Mouse (Mus musculus): ENCODE measurements at regions not wholly inside any gene's neighbourhood (a gene's known extent, or its start where the extent isn't known, plus 50 kb on each side); places are given as distances from the start of the nearest gene placed in this dataset.

- Histone ChIP-seq H3K4me2 (ENCODE audit: low read depth) (no peak overlapping the region), H3K4me3 (ENCODE audit: low read depth, low read length) (no peak overlapping the region), H3K27me3 (ENCODE audit: insufficient read depth, low read length) (no peaks in the 10 kb centered on the region), H3K4me1 (ENCODE audit: insufficient read depth) (no peaks in the 10 kb centered on the region), H3K9me3 (ENCODE audit: low read length) (no peaks in the 10 kb centered on the region), H3K27ac (ENCODE audit: low read depth, low read length) (no peak overlapping the region), H3K36me3 (ENCODE audit: insufficient read depth) (no peaks in the 10 kb centered on the region), H3K9ac (no peak overlapping the region)
- no peak for TF ChIP-seq CTCF (IDR thresholded peaks at IDR 0.05; ENCODE audit: low read depth)
- DNase-seq: no peak
- ATAC-seq: peak; percentile 42; the same call in 1 of the 2 replicates
- 58% methylated on average over 1 of the region's 1 CpGs for WGBS
Observed at GRCm38 (mm10) chr9:93889256-93889655, 648.6 kb downstream of the 1190002N15Rik start.

GRCm38 (mm10) chr9:93880112-93880511, 657.8 kb downstream of the 1190002N15Rik start:
- H3K9me3 ChIP-seq (ENCODE audit: low read length): no peaks in the 10 kb centered on the region
- no peaks in the 10 kb centered on the region for H3K4me1 ChIP-seq (ENCODE audit: insufficient read depth)
- H3K27ac ChIP-seq (ENCODE audit: low read depth, low read length): no peak overlapping the region
- no peak for TF ChIP-seq CTCF (IDR thresholded peaks at IDR 0.05; ENCODE audit: low read depth)
- H3K36me3 ChIP-seq (ENCODE audit: insufficient read depth): no peaks in the 10 kb centered on the region
- H3K4me3 ChIP-seq (ENCODE audit: low read depth, low read length): no peak overlapping the region
- H3K9ac ChIP-seq: no peak overlapping the region
- 39% methylated on average over 2 of the region's 2 CpGs for WGBS
- no peaks in the 10 kb centered on the region for H3K27me3 ChIP-seq (ENCODE audit: insufficient read depth, low read length)
- ATAC-seq (no peak), DNase-seq (no peak)
- no peak overlapping the region for H3K4me2 ChIP-seq (ENCODE audit: low read depth)

- H3K4me2 ChIP-seq (ENCODE audit: low read depth): no peak overlapping the region
- no peak for ATAC-seq
- 48% methylated on average over 2 of the region's 2 CpGs for WGBS
- no peaks in the 10 kb centered on the region for H3K4me1 ChIP-seq (ENCODE audit: insufficient read depth)
- no peak overlapping the region for H3K4me3 ChIP-seq (ENCODE audit: low read depth, low read length)
- no peak overlapping the region for H3K27ac ChIP-seq (ENCODE audit: low read depth, low read length)
- no peaks in the 10 kb centered on the region for H3K27me3 ChIP-seq (ENCODE audit: insufficient read depth, low read length)
- H3K36me3 ChIP-seq (ENCODE audit: insufficient read depth): no peaks in the 10 kb centered on the region
- H3K9me3 ChIP-seq (ENCODE audit: low read length): no peaks in the 10 kb centered on the region
- no peak for DNase-seq
- H3K9ac ChIP-seq: no peak overlapping the region
- no peak for TF ChIP-seq CTCF (IDR thresholded peaks at IDR 0.05; ENCODE audit: low read depth)
Observed at GRCm38 (mm10) chr9:93879572-93879971, 658.3 kb downstream of the 1190002N15Rik start.

GRCm38 (mm10) chr9:93870778-93871177, 667.1 kb downstream of the 1190002N15Rik start:
- H3K36me3 ChIP-seq (ENCODE audit: insufficient read depth): no peaks in the 10 kb centered on the region
- H3K9ac ChIP-seq: no peak overlapping the region
- no peak for TF ChIP-seq CTCF (IDR thresholded peaks at IDR 0.05; ENCODE audit: low read depth)
- H3K4me1 ChIP-seq (ENCODE audit: insufficient read depth): no peaks in the 10 kb centered on the region
- no peaks in the 10 kb centered on the region for H3K9me3 ChIP-seq (ENCODE audit: low read length)
- no peak overlapping the region for H3K4me2 ChIP-seq (ENCODE audit: low read depth)
- no peak overlapping the region for H3K4me3 ChIP-seq (ENCODE audit: low read depth, low read length)
- H3K27me3 ChIP-seq (ENCODE audit: insufficient read depth, low read length): no peaks in the 10 kb centered on the region
- H3K27ac ChIP-seq (ENCODE audit: low read depth, low read length): no peak overlapping the region
- no peak for DNase-seq
- 53% methylated on average over 7 of the region's 7 CpGs for WGBS
- no peak for ATAC-seq

GRCm38 (mm10) chr9:93857937-93858336, 679.9 kb downstream of the 1190002N15Rik start:
- no peak for ATAC-seq
- H3K9me3 ChIP-seq (ENCODE audit: low read length): no peaks in the 10 kb centered on the region
- H3K9ac ChIP-seq: no peak overlapping the region
- no peaks in the 10 kb centered on the region for H3K36me3 ChIP-seq (ENCODE audit: insufficient read depth)
- no peaks in the 10 kb centered on the region for H3K27me3 ChIP-seq (ENCODE audit: insufficient read depth, low read length)
- H3K27ac ChIP-seq (ENCODE audit: low read depth, low read length): no peak overlapping the region
- WGBS: 81% methylated on average over 2 of the region's 2 CpGs
- no peaks in the 10 kb centered on the region for H3K4me1 ChIP-seq (ENCODE audit: insufficient read depth)
- no peak for TF ChIP-seq CTCF (IDR thresholded peaks at IDR 0.05; ENCODE audit: low read depth)
- DNase-seq: no peak
- no peak overlapping the region for H3K4me2 ChIP-seq (ENCODE audit: low read depth)
- no peak overlapping the region for H3K4me3 ChIP-seq (ENCODE audit: low read depth, low read length)

GRCm38 (mm10) chr9:93846411-93846810, 691.5 kb downstream of the 1190002N15Rik start:
- H3K9me3 ChIP-seq (ENCODE audit: low read length): no peaks in the 10 kb centered on the region
- TF ChIP-seq CTCF (IDR thresholded peaks at IDR 0.05; ENCODE audit: low read depth): no peak
- no peaks in the 10 kb centered on the region for H3K4me1 ChIP-seq (ENCODE audit: insufficient read depth)
- DNase-seq (no peak), ATAC-seq (peak; percentile 58)
- no peaks in the 10 kb centered on the region for H3K36me3 ChIP-seq (ENCODE audit: insufficient read depth)
- no peak overlapping the region for H3K27ac ChIP-seq (ENCODE audit: low read depth, low read length)
- no peak overlapping the region for H3K4me3 ChIP-seq (ENCODE audit: low read depth, low read length)
- no peak overlapping the region for H3K4me2 ChIP-seq (ENCODE audit: low read depth)
- H3K27me3 ChIP-seq (ENCODE audit: insufficient read depth, low read length): no peaks in the 10 kb centered on the region
- H3K9ac ChIP-seq: no peak overlapping the region

- Histone ChIP-seq H3K27ac (ENCODE audit: low read depth, low read length) (no peak overlapping the region), H3K4me1 (ENCODE audit: insufficient read depth) (no peaks in the 10 kb centered on the region), H3K9me3 (ENCODE audit: low read length) (no peaks in the 10 kb centered on the region), H3K9ac (no peak overlapping the region), H3K4me2 (ENCODE audit: low read depth) (no peak overlapping the region), H3K27me3 (ENCODE audit: insufficient read depth, low read length) (no peaks in the 10 kb centered on the region), H3K36me3 (ENCODE audit: insufficient read depth) (no peaks in the 10 kb centered on the region), H3K4me3 (ENCODE audit: low read depth, low read length) (no peak overlapping the region)
- WGBS: 65% methylated on average over 5 of the region's 5 CpGs
- DNase-seq (peak; percentile 27), ATAC-seq (no peak)
- no peak for TF ChIP-seq CTCF (IDR thresholded peaks at IDR 0.05; ENCODE audit: low read depth)
Observed at GRCm38 (mm10) chr9:93843869-93844268, 694.0 kb downstream of the 1190002N15Rik start.

All from forebrain, postnatal 0 days (tissue).